14 mouse cellular contexts compared by ENCODE assay signal in genomic region chr8:64688161-64688560, GRCm38 (mm10). TPM values are rescaled to one million over a fixed set of nuclear protein-coding genes. Genes with fewer than 3 reads are reported as not detected.
DNase-seq lines count a peak whose midpoint lies in the region; TF ChIP-seq lines count a peak whose summit lies in the region.
"Had no signal": no experiment of that assay in that cellular context is flagged by ENCODE, and none has a peak within 500 bp of the region (broad histone marks: within the 10 kb centered on the region; RNA-seq: fewer than 3 reads in every experiment).

No protein-coding gene starts in this region.

- peak overlapping the region; percentile 72 for H3K27ac ChIP-seq in layer of hippocampus, adult 2 months
- peak overlapping the region; percentile 87 for H3K27ac ChIP-seq in heart, adult 2 months
- H3K27ac ChIP-seq in thymus, adult 2 months (ENCODE audit: control insufficient read depth, insufficient read depth, low read length): no peak overlapping the region
- H3K27ac ChIP-seq: embryonic facial prominence, embryonic 13.5 days; liver, embryonic 12.5 days had no signal

- peak overlapping the region; percentile 31; the same call in 1 of the 2 replicates for H3K4me3 ChIP-seq in layer of hippocampus, adult 2 months
- no peak overlapping the region for H3K4me3 ChIP-seq in heart, adult 2 months
- no peak overlapping the region for H3K4me3 ChIP-seq in thymus, adult 2 months (ENCODE audit: control insufficient read depth, insufficient read depth, low read length)
- H3K4me3 ChIP-seq: embryonic facial prominence, embryonic 13.5 days; liver, embryonic 12.5 days had no signal

- H3K79me2 ChIP-seq in heart, adult 2 months (replicated peaks; ENCODE audit: control insufficient read depth, insufficient read depth, low read length): no peaks in the 10 kb centered on the region; the same call in 1 of the 2 replicates

- no peak for TF ChIP-seq CTCF in layer of hippocampus, adult 2 months (conservative IDR thresholded peaks at IDR 0.05)
- no peak for TF ChIP-seq CTCF in heart, adult 2 months (IDR thresholded peaks at IDR 0.05)
- TF ChIP-seq CTCF in thymus, adult 2 months (IDR thresholded peaks at IDR 0.05; ENCODE audit: borderline replicate concordance, control insufficient read depth, extremely low read depth, insufficient read depth, low read length, poor library complexity): no peak

- no peaks in the 10 kb centered on the region for H3K27me3 ChIP-seq in heart, adult 2 months (ENCODE audit: control insufficient read depth, insufficient read depth, low read length)
- H3K27me3 ChIP-seq in thymus, adult 2 months (ENCODE audit: control insufficient read depth, insufficient read depth, low read length): no peaks in the 10 kb centered on the region; the same call in 1 of the 2 replicates
- H3K27me3 ChIP-seq: embryonic facial prominence, embryonic 13.5 days had no signal

- intact Hi-C loops in heart, adult 2 months (cut with DNase I): no loop called here
- intact Hi-C loops in left cerebral cortex, postnatal 36 days (cut with DNase I): no loop called here

- DNase-seq in adrenal gland, adult 2 months: peak; percentile 43
- DNase-seq in adrenal gland, postnatal 14 days: no peak
- no peak for DNase-seq in layer of hippocampus, adult 2 months (ENCODE audit: low spot score in 2 of 2)
- no peak for DNase-seq in layer of hippocampus, adult 8-10 months (ENCODE audit: low spot score in 2 of 2)
- DNase-seq in heart, adult 2 months: peak in 1 of 2 experiments; percentile 22
- peak; percentile 18 for DNase-seq in heart, postnatal 4 days
- no peak for DNase-seq in thymus, adult 2 months
- DNase-seq in left cerebral cortex, postnatal 36 days (ENCODE audit: low spot score in 2 of 2): no peak
- DNase-seq: B cell, adult 2 months; lung, postnatal 4 days had no signal

- peaks cover 6% of the 10 kb centered on the region; the same call in 1 of the 2 replicates for H3K4me1 ChIP-seq in heart, adult 2 months (ENCODE audit: control insufficient read depth, insufficient read depth, low read length)
- no peaks in the 10 kb centered on the region for H3K4me1 ChIP-seq in thymus, adult 2 months (replicated peaks; ENCODE audit: control insufficient read depth, insufficient read depth, low read length)
- H3K4me1 ChIP-seq: liver, embryonic 12.5 days had no signal

- 7% methylated on average over 3 of the region's 3 CpGs for WGBS in heart, adult 2 months
- 85% methylated on average over 3 of the region's 3 CpGs for WGBS in thymus, adult 2 months

- no peak overlapping the region for H3K9ac ChIP-seq in heart, adult 2 months (ENCODE audit: low read depth, low read length)
- H3K9ac ChIP-seq: embryonic facial prominence, embryonic 13.5 days; liver, embryonic 12.5 days had no signal

- TF ChIP-seq EP300 in heart, adult 2 months (IDR thresholded peaks at IDR 0.05; ENCODE audit: insufficient read depth, low read depth, low read length): no peak

- no peak for TF ChIP-seq POLR2A in heart, adult 2 months (IDR thresholded peaks at IDR 0.05; ENCODE audit: insufficient read depth, low read depth, low read length)
- no peak for TF ChIP-seq POLR2A in thymus, adult 2 months (IDR thresholded peaks at IDR 0.05; ENCODE audit: control insufficient read depth, extremely low read depth, insufficient read depth, low read length, poor library complexity)

- H3K36me3 ChIP-seq in heart, adult 2 months (ENCODE audit: control insufficient read depth, insufficient read depth, low read length): peaks cover 2% of the 10 kb centered on the region
- no peaks in the 10 kb centered on the region for H3K36me3 ChIP-seq in thymus, adult 2 months (ENCODE audit: control insufficient read depth, insufficient read depth, low read length)
- H3K36me3 ChIP-seq: embryonic facial prominence, embryonic 13.5 days; G1E; liver, embryonic 12.5 days had no signal

RNA-seq across cellular contexts. Expression of gene Cpe, which starts 4.7 kb away (rescaled TPM):
- 1,000 to 10,000 TPM in 1 of 2 experiments, 100 to 1,000 TPM in 1; 895 to 1,063 TPM for total RNA-seq in adrenal gland, adult 2 months (2021)
- 299 and 315 TPM in 2 replicates for polyA plus RNA-seq in adrenal gland, adult 2 months (2012; rRNA removed)
- 437 and 476 TPM in 2 replicates for total RNA-seq in adrenal gland, postnatal 14 days (2021)
- 1,000 to 10,000 TPM; 2,581 to 2,789 TPM for total RNA-seq in layer of hippocampus, adult 2 months (2021)
- 1,000 to 10,000 TPM; 2,655 to 2,856 (median 2,753) TPM for total RNA-seq in layer of hippocampus, adult 8-10 months (2022)
- 100 to 1,000 TPM; 241 to 256 TPM for total RNA-seq in heart, adult 2 months (2021)
- polyA plus RNA-seq in heart, adult 2 months (2012; rRNA removed): 112 and 149 TPM in 2 replicates
- 100 to 1,000 TPM; 182 to 200 TPM for total RNA-seq in heart, postnatal 4 days (2021)
- polyA plus RNA-seq in thymus, adult 2 months (2012; rRNA removed): 8.3 and 9.8 TPM in 2 replicates
- 1,000 to 10,000 TPM; 2,160 to 2,285 TPM for total RNA-seq in left cerebral cortex, postnatal 36 days (2021)
- total RNA-seq: granulocyte monocyte progenitor cell, adult 5-6 weeks had no signal
- polyA plus RNA-seq: G1E had no signal

RNA-seq across cellular contexts. Expression of gene Msmo1, which starts 45.4 kb away (rescaled TPM):
- total RNA-seq in adrenal gland, adult 2 months (2021): 100 to 1,000 TPM; 213 to 344 TPM
- 19.4 and 34.0 TPM in 2 replicates for polyA plus RNA-seq in adrenal gland, adult 2 months (2012; rRNA removed)
- 97.8 and 131 TPM in 2 replicates for total RNA-seq in adrenal gland, postnatal 14 days (2021)
- 10 to 100 TPM; 85.9 to 86.4 TPM for total RNA-seq in layer of hippocampus, adult 2 months (2021)
- 100 to 1,000 TPM in 2 of 4 experiments, 10 to 100 TPM in 2; 70.7 to 134 (median 105) TPM for total RNA-seq in layer of hippocampus, adult 8-10 months (2022)
- 1 to 10 TPM; 6.6 to 9.6 TPM for total RNA-seq in heart, adult 2 months (2021)
- polyA plus RNA-seq in heart, adult 2 months (2012; rRNA removed): 4.1 and 9.1 TPM in 2 replicates
- 10 to 100 TPM; 30.7 to 30.9 TPM for total RNA-seq in heart, postnatal 4 days (2021)
- polyA plus RNA-seq in thymus, adult 2 months (2012; rRNA removed): 7.2 and 9.7 TPM in 2 replicates
- total RNA-seq in left cerebral cortex, postnatal 36 days (2021): 10 to 100 TPM; 87.9 to 94.2 TPM

Comparison
In these comparisons a context has a peak if more than half of its experiments do, and no peak if none do; other contexts are left out.
1. DNase-seq: peak in adrenal gland, adult 2 months (single experiment) and heart, postnatal 4 days (single experiment); none in adrenal gland, postnatal 14 days (single experiment), layer of hippocampus, adult 2 months (0 of 2), layer of hippocampus, adult 8-10 months (0 of 2), thymus, adult 2 months (single experiment) and left cerebral cortex, postnatal 36 days (0 of 2).